Mouse (Mus musculus): Measurements from ENCODE around the gene Plekhn1.

Plekhn1 gene

GRCm38 (mm10) chr4:156234701-156235213 lies at the start of gene Plekhn1:
Gene Plekhn1 (minus strand): TSS chr4:156234857.
- DNase-seq (ENCODE audit: low spot score), result peak; percentile 85

GRCm38 (mm10) chr4:156255078-156255839 lies 20.6 kb upstream of the Plekhn1 start, which contains the start of gene Samd11:
Gene Samd11 (minus strand): TSS chr4:156255657.
- DNase-seq (ENCODE audit: low spot score), result peak; percentile 29

- DNase-seq (ENCODE audit: low spot score), result peak; percentile 40
Measured at GRCm38 (mm10) chr4:156254361-156255077, 19.9 kb upstream of the Plekhn1 start.

GRCm38 (mm10) chr4:156253043-156253442 lies 18.4 kb upstream of the Plekhn1 start:
- DNase-seq (ENCODE audit: low spot score), result peak; percentile 20

- no peak for DNase-seq (ENCODE audit: low spot score)
Measured at GRCm38 (mm10) chr4:156252619-156253018, 18.0 kb upstream of the Plekhn1 start.

GRCm38 (mm10) chr4:156252140-156252539 lies 17.5 kb upstream of the Plekhn1 start:
- no peak for DNase-seq (ENCODE audit: low spot score)

GRCm38 (mm10) chr4:156251081-156251480 lies 16.4 kb upstream of the Plekhn1 start:
- no peak for DNase-seq (ENCODE audit: low spot score)

GRCm38 (mm10) chr4:156249567-156249966 lies 14.9 kb upstream of the Plekhn1 start:
- no peak for DNase-seq (ENCODE audit: low spot score)

- DNase-seq (ENCODE audit: low spot score), result peak; percentile 47
Measured at GRCm38 (mm10) chr4:156236651-156237447, 2.2 kb upstream of the Plekhn1 start.

- DNase-seq (ENCODE audit: low spot score), result peak; percentile 93
Measured at GRCm38 (mm10) chr4:156235808-156236533, 1.3 kb upstream of the Plekhn1 start, which contains the start of gene Noc2l. Gene Noc2l (plus strand): TSS chr4:156236010.

- DNase-seq (ENCODE audit: low spot score), result peak; percentile 76
Measured at GRCm38 (mm10) chr4:156235360-156235770, 708 bp upstream of the Plekhn1 start.

- DNase-seq (ENCODE audit: low spot score), result peak; percentile 63
Measured at GRCm38 (mm10) chr4:156234021-156234501, 596 bp downstream of the Plekhn1 start.

- DNase-seq (ENCODE audit: low spot score), result no peak
Measured at GRCm38 (mm10) chr4:156228393-156229024, 6.1 kb downstream of the Plekhn1 start.

GRCm38 (mm10) chr4:156227752-156228392 lies 6.8 kb downstream of the Plekhn1 start:
- no peak for DNase-seq (ENCODE audit: low spot score)

- no peak for DNase-seq (ENCODE audit: low spot score)
Measured at GRCm38 (mm10) chr4:156224276-156224675, 10.4 kb downstream of the Plekhn1 start.

GRCm38 (mm10) chr4:156219936-156220335 lies 14.7 kb downstream of the Plekhn1 start:
- DNase-seq (ENCODE audit: low spot score), result no peak

GRCm38 (mm10) chr4:156217838-156218237 lies 16.8 kb downstream of the Plekhn1 start:
- no peak for DNase-seq (ENCODE audit: low spot score)

- no peak for DNase-seq (ENCODE audit: low spot score)
Measured at GRCm38 (mm10) chr4:156217022-156217669, 17.5 kb downstream of the Plekhn1 start.

GRCm38 (mm10) chr4:156216196-156216595 lies 18.5 kb downstream of the Plekhn1 start:
- DNase-seq (ENCODE audit: low spot score), result no peak

GRCm38 (mm10) chr4:156215649-156216048 lies 19.0 kb downstream of the Plekhn1 start, which contains the start of gene Perm1:
Gene Perm1 (plus strand): TSS chr4:156215868.
- no peak for DNase-seq (ENCODE audit: low spot score)

All from embryo, embryonic 10.5 days (tissue).